Comparison of ENCODE assay signal across 15 mouse cellular contexts in genomic region chr12:8400345-8401130, GRCm38 (mm10).
DNase-seq lines count a peak whose midpoint lies in the region; ATAC-seq and TF ChIP-seq lines count a peak whose summit lies in the region.
"Had no signal": no experiment of that assay in that cellular context is flagged by ENCODE, and none has a peak within 500 bp of the region (broad histone marks: within the 10 kb centered on the region; RNA-seq: fewer than 3 reads in every experiment).

No protein-coding gene starts in this region.

- intact Hi-C loops in heart, postnatal 36 days (cut with DNase I), result no loop called here
- intact Hi-C loops in left cerebral cortex, adult 2 months (cut with DNase I), result no loop called here
- intact Hi-C loops in left cerebral cortex, postnatal 14 days (cut with DNase I), result no loop called here

- no peaks in the 10 kb centered on the region for H3K27me3 ChIP-seq in heart, embryonic 14.5 days (ENCODE audit: control insufficient read depth, insufficient read depth, low read length)
- no peaks in the 10 kb centered on the region for H3K27me3 ChIP-seq in embryonic facial prominence, embryonic 15.5 days
- H3K27me3 ChIP-seq: liver, embryonic 15.5 days; midbrain, embryonic 15.5 days had no signal

- WGBS in heart, embryonic 14.5 days, result 66% methylated on average over 10 of the region's 10 CpGs
- WGBS in embryonic facial prominence, embryonic 15.5 days, result 76% methylated on average over 10 of the region's 10 CpGs

- no peaks in the 10 kb centered on the region for H3K9me3 ChIP-seq in heart, embryonic 14.5 days (ENCODE audit: control insufficient read depth, low read length)
- H3K9me3 ChIP-seq in embryonic facial prominence, embryonic 15.5 days (replicated peaks), result no peaks in the 10 kb centered on the region
- H3K9me3 ChIP-seq: liver, embryonic 15.5 days; midbrain, embryonic 15.5 days had no signal

- H3K4me2 ChIP-seq in heart, embryonic 14.5 days (ENCODE audit: low read length), result no peak overlapping the region
- H3K4me2 ChIP-seq in embryonic facial prominence, embryonic 15.5 days (replicated peaks), result no peak overlapping the region
- H3K4me2 ChIP-seq: liver, embryonic 15.5 days; midbrain, embryonic 15.5 days had no signal

- no peak for TF ChIP-seq CTCF in left cerebral cortex, adult 2 months (IDR thresholded peaks at IDR 0.05)

- H3K27ac ChIP-seq in heart, embryonic 14.5 days (replicated peaks in 1 of 2; ENCODE audit: control insufficient read depth in 1 of 2, insufficient read depth in 1 of 2, low read depth in 2 of 2, low read length in 2 of 2), result peak overlapping the region; percentile 19 to 25; a peak in 2 of 4 replicates
- H3K27ac ChIP-seq in left cerebral cortex, adult 2 months, result peak overlapping the region; percentile 47; the same call in 1 of the 2 replicates
- 0 out of 2 replicates have a peak overlapping the region, but pooled peaks have one; percentile 34 for H3K27ac ChIP-seq in embryonic facial prominence, embryonic 15.5 days (replicated peaks)
- H3K27ac ChIP-seq: liver, embryonic 15.5 days; midbrain, embryonic 15.5 days had no signal

- DNase-seq in heart, postnatal 36 days, result no peak
- no peak for DNase-seq in left cerebral cortex, adult 2 months (ENCODE audit: extremely low spot score in 1 of 2, low spot score in 2 of 2)
- DNase-seq in left cerebral cortex, postnatal 14 days (ENCODE audit: low spot score in 2 of 2), result no peak
- peak; percentile 41 for DNase-seq in kidney, postnatal 10 days
- no peak for DNase-seq in right cerebral cortex, postnatal 4 days
- DNase-seq: adrenal gland, postnatal 25 days; cerebellum, postnatal 36 days; gastrocnemius, postnatal 25 days; right cerebral cortex, postnatal 25 days had no signal

- H3K36me3 ChIP-seq in heart, embryonic 14.5 days (ENCODE audit: control insufficient read depth, insufficient read depth, low read length), result no peaks in the 10 kb centered on the region
- H3K36me3 ChIP-seq in embryonic facial prominence, embryonic 15.5 days, result no peaks in the 10 kb centered on the region
- H3K36me3 ChIP-seq: liver, embryonic 15.5 days; midbrain, embryonic 15.5 days had no signal

- no peak overlapping the region for H3K4me3 ChIP-seq in heart, embryonic 14.5 days (ENCODE audit: control insufficient read depth in 1 of 2, insufficient read depth in 1 of 2, low read depth in 1 of 2, low read length in 2 of 2)
- no peak overlapping the region for H3K4me3 ChIP-seq in left cerebral cortex, adult 2 months
- no peak overlapping the region for H3K4me3 ChIP-seq in embryonic facial prominence, embryonic 15.5 days (replicated peaks)
- H3K4me3 ChIP-seq: liver, embryonic 15.5 days; midbrain, embryonic 15.5 days had no signal

- ATAC-seq in heart, embryonic 14.5 days (ENCODE audit: insufficient number of reproducible peaks, insufficient read depth, low FRiP score, low read depth), result no peak
- no peak for ATAC-seq in embryonic facial prominence, embryonic 15.5 days (ENCODE audit: insufficient number of reproducible peaks, low FRiP score, low TSS enrichment, low read depth)
- ATAC-seq: CD4-positive, CD25-positive, alpha-beta regulatory T cell, adult 4 months; forebrain, embryonic 16.5 days; midbrain, embryonic 15.5 days had no signal

- no peak overlapping the region for H3K9ac ChIP-seq in heart, embryonic 14.5 days (ENCODE audit: low read length)
- H3K9ac ChIP-seq in embryonic facial prominence, embryonic 15.5 days, result no peak overlapping the region
- H3K9ac ChIP-seq: liver, embryonic 15.5 days; midbrain, embryonic 15.5 days had no signal

- H3K4me1 ChIP-seq in heart, embryonic 14.5 days (ENCODE audit: control insufficient read depth in 2 of 2, insufficient read depth in 2 of 2, low read length in 2 of 2), result peaks cover 13 to 14% of the 10 kb centered on the region in 2 experiments
- no peaks in the 10 kb centered on the region for H3K4me1 ChIP-seq in embryonic facial prominence, embryonic 15.5 days
- H3K4me1 ChIP-seq: midbrain, embryonic 15.5 days had no signal
